Mouse (Mus musculus): Measurements from ENCODE around the gene Trip10.
A peak's percentile ranks its signal among the peaks of the same experiment; 100 is the strongest.

Trip10 gene

GRCm38 (mm10) chr17:57235803-57236202 lies 13.5 kb upstream of the Trip10 start:
- no peak for DNase-seq (ENCODE audit: low spot score)

- DNase-seq (ENCODE audit: low spot score), result no peak
Observed at GRCm38 (mm10) chr17:57237181-57237580, 12.1 kb upstream of the Trip10 start.

GRCm38 (mm10) chr17:57243650-57244370 lies 5.4 kb upstream of the Trip10 start:
- no peak for DNase-seq (ENCODE audit: low spot score)

- no peak for DNase-seq (ENCODE audit: low spot score)
Observed at GRCm38 (mm10) chr17:57245311-57245929, 3.8 kb upstream of the Trip10 start.

GRCm38 (mm10) chr17:57246663-57247392 lies 2.4 kb upstream of the Trip10 start:
- no peak for DNase-seq (ENCODE audit: low spot score)

- DNase-seq (ENCODE audit: low spot score), result peak; percentile 89
Observed at GRCm38 (mm10) chr17:57247393-57248200, 1.7 kb upstream of the Trip10 start.

- DNase-seq (ENCODE audit: low spot score), result peak; percentile 87
Observed at GRCm38 (mm10) chr17:57248201-57248699, 1.0 kb upstream of the Trip10 start, which contains the start of gene Gpr108. Gene Gpr108 (minus strand): TSS chr17:57248446.

- no peak for DNase-seq (ENCODE audit: low spot score)
Observed at GRCm38 (mm10) chr17:57248771-57249170, 484 bp upstream of the Trip10 start.

GRCm38 (mm10) chr17:57250461-57251160 lies 1.4 kb downstream of the Trip10 start:
- DNase-seq (ENCODE audit: low spot score), result peak; percentile 67

GRCm38 (mm10) chr17:57251431-57251830 lies 2.2 kb downstream of the Trip10 start:
- DNase-seq (ENCODE audit: low spot score), result no peak

- DNase-seq (ENCODE audit: low spot score), result no peak
Observed at GRCm38 (mm10) chr17:57253306-57253705, 4.1 kb downstream of the Trip10 start.

GRCm38 (mm10) chr17:57255354-57255753 lies 6.1 kb downstream of the Trip10 start:
- peak; percentile 67 for DNase-seq (ENCODE audit: low spot score)

GRCm38 (mm10) chr17:57256921-57257485 lies 7.7 kb downstream of the Trip10 start:
- no peak for DNase-seq (ENCODE audit: low spot score)

GRCm38 (mm10) chr17:57258191-57258590 lies 8.9 kb downstream of the Trip10 start:
- no peak for DNase-seq (ENCODE audit: low spot score)

GRCm38 (mm10) chr17:57259742-57260141 lies 10.5 kb downstream of the Trip10 start:
- DNase-seq (ENCODE audit: low spot score), result no peak

- DNase-seq (ENCODE audit: low spot score), result no peak
Observed at GRCm38 (mm10) chr17:57260351-57260750, 11.1 kb downstream of the Trip10 start.

- DNase-seq (ENCODE audit: low spot score), result no peak
Observed at GRCm38 (mm10) chr17:57261286-57261685, 12.0 kb downstream of the Trip10 start.

GRCm38 (mm10) chr17:57261796-57262195 lies 12.5 kb downstream of the Trip10 start:
- no peak for DNase-seq (ENCODE audit: low spot score)

GRCm38 (mm10) chr17:57262901-57263550 lies 13.8 kb downstream of the Trip10 start:
- no peak for DNase-seq (ENCODE audit: low spot score)

GRCm38 (mm10) chr17:57264164-57264563 lies 14.9 kb downstream of the Trip10 start:
- DNase-seq (ENCODE audit: low spot score), result no peak
